Mouse (Mus musculus) liver, adult 2 months (tissue): ENCODE measurements at regions not wholly inside any gene's neighbourhood (a gene's known extent, or its start where the extent isn't known, plus 50 kb on each side); places are given as distances from the start of the nearest gene placed in this dataset.

Experiments used
- DNase-seq: peaks from one replicate; pipeline ENCODE4 v3.0.0-alpha.2; 2011; ENCODE audit warnings: low read depth, low spot score; ENCODE audit errors: extremely low read depth
- H3K27ac ChIP-seq: fragments of 200-500 bp; replicated peaks from 2 replicates; pipeline ENCODE4 v1.5.1; 2012; ENCODE audit warnings: low read depth, mild to moderate bottlenecking, control low read depth, inconsistent platforms, low read length; ENCODE audit not compliant: insufficient read depth
- H3K27me3 ChIP-seq: fragments of 200-500 bp; 2 replicates; pipeline ENCODE4 v1.6.1; 2012; ENCODE audit warnings: mild to moderate bottlenecking, moderate library complexity, low read length, inconsistent platforms; ENCODE audit not compliant: control insufficient read depth, insufficient read depth
- H3K36me3 ChIP-seq: fragments of 200-500 bp; 2 replicates; pipeline ENCODE4 v1.6.1; 2012; ENCODE audit warnings: low read length, inconsistent platforms; ENCODE audit not compliant: control insufficient read depth, insufficient read depth
- H3K4me1 ChIP-seq: fragments of 200-500 bp; 2 replicates; pipeline ENCODE4 v1.6.1; 2011; ENCODE audit warnings: low read length; ENCODE audit not compliant: control insufficient read depth, insufficient read depth
- H3K4me3 ChIP-seq: fragments of 200-500 bp; 2 replicates; pipeline ENCODE4 v1.5.1; 2011; ENCODE audit warnings: low read depth, mild to moderate bottlenecking, control low read depth, low read length, moderate library complexity; ENCODE audit not compliant: insufficient read depth
- H3K79me2 ChIP-seq: fragments of 200-500 bp; 2 replicates; pipeline ENCODE4 v1.6.1; 2012; ENCODE audit warnings: inconsistent platforms, mild to moderate bottlenecking, low read length, moderate library complexity; ENCODE audit not compliant: control insufficient read depth, insufficient read depth
- H3K9ac ChIP-seq: fragments of 200-500 bp; 2 replicates; pipeline ENCODE4 v1.6.1; 2012; ENCODE audit warnings: low read depth, mild to moderate bottlenecking, control low read depth, inconsistent platforms, low read length
- CTCF ChIP-seq: fragments of 200-500 bp; IDR thresholded peaks from 2 replicates; pipeline ENCODE4 v1.5.1; 2011; ENCODE audit warnings: low read depth, low read length, control low read depth
- POLR2A ChIP-seq: fragments of 200-500 bp; IDR thresholded peaks from 2 replicates; pipeline ENCODE4 v1.6.1; 2011; ENCODE audit warnings: low read length, control low read depth; ENCODE audit not compliant: insufficient read depth; ENCODE audit errors: extremely low read depth
- WGBS: fragments of 180-500 bp; shearing (Covaris S2); methylation state at CpG from one replicate; pipeline ENCODE4 v1.1.7; 2018; 5-methylcytosine and 5-hydroxymethylcytosine counted together

DNA sequence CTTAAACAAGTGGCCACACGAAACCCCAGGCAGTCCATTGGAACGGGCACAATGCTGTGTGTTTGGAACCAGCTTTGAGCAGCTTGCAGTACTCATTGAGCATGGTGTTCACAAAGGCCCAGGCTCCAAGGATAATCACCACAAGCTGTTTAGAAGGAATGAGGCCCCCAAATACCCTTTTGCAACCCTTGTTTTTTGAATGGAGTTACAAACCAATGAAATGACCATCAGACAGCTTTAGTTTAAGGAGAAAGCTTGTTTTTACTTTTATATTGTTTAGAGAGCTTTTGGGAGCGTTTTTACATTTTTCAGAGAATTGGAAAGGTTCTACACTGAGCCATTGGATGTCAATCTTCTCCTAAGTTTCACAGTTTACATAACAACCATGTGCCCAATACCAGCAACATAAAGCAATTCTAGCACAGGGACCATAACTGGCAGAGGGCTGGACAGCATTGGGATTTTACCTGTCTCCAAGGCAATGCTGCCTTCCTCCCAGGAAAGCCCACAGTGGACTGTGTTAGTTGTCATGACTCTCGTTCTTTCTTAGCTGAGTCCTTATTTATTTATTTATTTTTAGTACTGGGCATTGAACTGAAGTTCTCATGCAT, 745.1 kb upstream of the Lrrc6 start:
- Histone ChIP-seq H3K79me2 (no peaks in the 10 kb centered on the region), H3K9ac (no peak overlapping the region), H3K4me3 (no peak overlapping the region), H3K4me1 (no peaks in the 10 kb centered on the region), H3K36me3 (no peaks in the 10 kb centered on the region), H3K27ac (no peak overlapping the region), H3K27me3 (no peaks in the 10 kb centered on the region)
- WGBS = 87% methylated on average over 4 of the region's 4 CpGs
- DNase-seq = no peak
- TF ChIP-seq CTCF (no peak), POLR2A (no peak)

DNA sequence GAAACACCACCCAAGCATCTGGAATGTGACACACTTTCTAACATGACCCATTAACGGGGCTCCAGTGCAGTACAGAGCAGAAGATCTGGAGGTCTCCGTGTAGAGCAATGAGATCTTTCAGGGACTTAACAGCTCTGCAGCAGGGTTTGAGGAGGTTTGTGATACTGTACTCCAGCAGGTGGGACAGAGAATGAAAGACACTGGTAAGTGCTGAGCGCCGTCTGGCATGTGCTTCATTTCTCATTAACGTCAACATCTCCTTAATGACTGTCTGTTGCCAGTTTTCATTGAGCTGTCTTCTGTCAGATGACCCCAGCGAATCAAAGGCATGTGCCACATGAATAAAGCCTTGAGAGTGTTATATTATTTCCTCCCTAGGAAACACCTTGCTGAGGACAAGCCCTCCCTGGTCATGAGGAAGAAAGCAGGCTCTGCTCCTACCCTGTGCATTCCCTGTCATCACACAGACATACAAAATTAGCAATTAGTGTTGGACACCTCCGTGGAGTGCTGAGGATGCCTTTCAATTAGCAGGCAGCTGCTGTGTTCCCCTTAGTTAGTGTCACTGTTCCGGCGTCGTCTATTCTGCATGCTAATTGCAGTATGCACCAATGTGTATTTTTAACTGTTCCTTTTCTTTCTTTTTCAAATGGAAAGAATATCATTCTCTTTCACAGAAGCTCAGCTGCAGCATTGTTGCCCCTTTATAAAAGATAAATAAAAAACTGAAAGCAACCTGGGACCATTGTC, 744.4 kb upstream of the Lrrc6 start:
- no peak for DNase-seq
- no peak for TF ChIP-seq POLR2A
- TF ChIP-seq CTCF = no peak
- 84% methylated on average over 10 of the region's 10 CpGs for WGBS

DNA sequence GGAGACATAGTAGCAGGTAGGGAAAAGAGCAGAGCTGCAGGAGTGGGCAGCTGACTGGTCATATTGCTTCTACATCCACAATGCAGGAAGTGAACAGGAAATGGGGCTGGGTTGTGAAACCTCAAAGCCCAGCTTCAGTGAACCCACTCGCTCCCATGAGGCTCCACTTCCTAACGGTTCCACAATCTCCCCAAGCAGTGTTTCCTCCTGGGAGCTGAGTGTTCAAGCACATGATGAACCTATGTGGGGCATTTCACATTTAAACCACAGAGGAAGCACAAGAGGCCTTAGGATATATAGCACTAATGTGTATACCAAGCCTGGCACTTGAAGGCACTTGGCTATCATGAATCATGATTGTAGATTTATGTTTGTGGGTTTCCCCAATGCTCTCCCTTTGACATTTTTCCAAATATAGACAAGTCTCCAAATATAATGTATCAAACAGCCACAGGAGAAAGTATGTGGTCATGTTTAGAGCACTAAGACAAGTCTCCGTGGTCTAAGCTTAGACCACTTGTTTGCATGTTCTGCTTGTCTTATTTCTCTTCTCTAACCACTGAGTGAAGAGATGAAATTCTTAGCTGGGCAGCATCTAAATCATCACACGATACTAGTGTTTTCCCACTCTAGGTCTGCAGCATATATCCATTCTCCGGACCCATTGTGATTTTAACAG, 734.5 kb upstream of the Lrrc6 start:
- Histone ChIP-seq H3K9ac (no peak overlapping the region), H3K27ac (no peak overlapping the region), H3K79me2 (no peaks in the 10 kb centered on the region), H3K4me1 (no peaks in the 10 kb centered on the region), H3K36me3 (no peaks in the 10 kb centered on the region), H3K4me3 (no peak overlapping the region), H3K27me3 (no peaks in the 10 kb centered on the region)
- 78% methylated on average over 5 of the region's 5 CpGs for WGBS
- no peak for DNase-seq
- TF ChIP-seq CTCF (no peak), POLR2A (no peak)

More for the DNA sequence above, 744.4 kb upstream of the Lrrc6 start:
- Histone ChIP-seq H3K4me3 (no peak overlapping the region), H3K27me3 (no peaks in the 10 kb centered on the region), H3K4me1 (no peaks in the 10 kb centered on the region), H3K79me2 (no peaks in the 10 kb centered on the region), H3K36me3 (no peaks in the 10 kb centered on the region), H3K9ac (no peak overlapping the region), H3K27ac (no peak overlapping the region)

DNA sequence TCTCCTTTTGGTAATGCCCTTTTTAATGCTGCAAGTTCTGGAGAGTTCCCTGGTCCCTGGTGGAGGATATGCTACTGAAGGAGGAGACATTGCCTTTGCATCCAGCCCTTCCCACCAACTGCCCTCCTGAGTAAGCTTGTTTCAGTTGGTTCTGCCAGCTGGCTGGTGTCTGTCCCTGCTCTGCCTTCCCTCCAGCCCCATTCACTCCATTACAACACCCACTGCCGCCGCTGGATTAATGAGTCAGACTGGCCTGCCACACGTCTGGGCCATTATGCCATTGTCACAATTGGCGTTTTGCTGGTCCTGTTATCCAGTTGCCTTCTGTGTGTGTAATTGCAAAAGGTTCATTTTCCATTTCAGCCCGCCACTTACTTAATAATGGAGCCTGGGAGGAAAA, 728.6 kb upstream of the Lrrc6 start:
- no peak for DNase-seq
- H3K27me3 ChIP-seq = no peaks in the 10 kb centered on the region
- H3K79me2 ChIP-seq = no peaks in the 10 kb centered on the region
- no peak overlapping the region for H3K9ac ChIP-seq
- H3K36me3 ChIP-seq = no peaks in the 10 kb centered on the region
- H3K27ac ChIP-seq = no peak overlapping the region
- no peak overlapping the region for H3K4me3 ChIP-seq
- H3K4me1 ChIP-seq = no peaks in the 10 kb centered on the region
- 89% methylated on average over 5 of the region's 5 CpGs for WGBS
- TF ChIP-seq CTCF (no peak), POLR2A (no peak)

DNA sequence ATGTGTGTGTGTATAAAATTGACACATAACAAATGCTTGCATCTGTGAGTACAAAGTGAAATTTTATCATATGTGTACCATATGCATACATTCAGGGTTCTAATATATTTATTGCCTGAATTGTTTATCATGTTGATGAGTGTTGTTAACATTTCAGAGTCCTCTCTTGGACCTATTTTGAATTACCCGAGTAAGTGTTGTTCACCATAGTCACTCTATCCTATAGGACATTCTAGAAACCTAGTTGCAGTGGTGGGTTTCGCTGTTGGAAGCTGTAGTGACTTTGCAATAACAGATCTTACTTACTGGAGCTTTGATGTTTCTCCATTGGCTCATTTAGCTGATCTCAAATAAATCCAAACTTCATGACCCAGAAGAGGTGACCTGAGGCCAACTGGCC, 727.9 kb upstream of the Lrrc6 start:
- no peak for DNase-seq
- H3K27me3 ChIP-seq = no peaks in the 10 kb centered on the region
- TF ChIP-seq CTCF (no peak), POLR2A (no peak)
- H3K79me2 ChIP-seq = no peaks in the 10 kb centered on the region
- no peak overlapping the region for H3K27ac ChIP-seq
- no peaks in the 10 kb centered on the region for H3K4me1 ChIP-seq
- 89% methylated on average over 2 of the region's 2 CpGs for WGBS
- no peak overlapping the region for H3K4me3 ChIP-seq
- no peak overlapping the region for H3K9ac ChIP-seq
- no peaks in the 10 kb centered on the region for H3K36me3 ChIP-seq
